Mouse (Mus musculus) frontal cortex, postnatal 10 days (tissue): ENCODE data around the gene Ano9.

Experiments used
- DNase-seq, 2 experiments: peaks; one replicate each; pipeline ENCODE4 v3.0.0; 2022; ENCODE audit warnings: low spot score in 2 of 2, mixed read lengths in 1 of 2

Gene Ano9

GRCm38 (mm10) chr7:141063353-141063752 is 54.3 kb downstream of the Ano9 start:
- DNase-seq: no peak

GRCm38 (mm10) chr7:141062525-141062924 is 55.1 kb downstream of the Ano9 start:
- DNase-seq: no peak

- DNase-seq: no peak
Observed at GRCm38 (mm10) chr7:141061269-141061692, 56.3 kb downstream of the Ano9 start.

- DNase-seq: peak; percentile 89 to 91
Observed at GRCm38 (mm10) chr7:141060426-141061242, 57.0 kb downstream of the Ano9 start, which contains the start of gene B4galnt4. TSS of gene B4galnt4 (plus strand) at chr7:141061104.

GRCm38 (mm10) chr7:141059929-141060328 is 57.7 kb downstream of the Ano9 start:
- DNase-seq: no peak

GRCm38 (mm10) chr7:141058601-141059341 is 58.8 kb downstream of the Ano9 start:
- no peak for DNase-seq

GRCm38 (mm10) chr7:141057541-141057940 is 60.1 kb downstream of the Ano9 start:
- DNase-seq: no peak

- no peak for DNase-seq
Observed at GRCm38 (mm10) chr7:141056976-141057375, 60.6 kb downstream of the Ano9 start.

- no peak for DNase-seq
Observed at GRCm38 (mm10) chr7:141055785-141056184, 61.8 kb downstream of the Ano9 start.

- no peak for DNase-seq
Observed at GRCm38 (mm10) chr7:141052421-141052820, 65.2 kb downstream of the Ano9 start.

GRCm38 (mm10) chr7:141052016-141052415 is 65.6 kb downstream of the Ano9 start:
- no peak for DNase-seq
